ENCODE assay signal across 9 mouse cellular contexts in genomic region chr5:92808503-92809415, GRCm38 (mm10).
DNase-seq lines count a peak whose midpoint lies in the region; ATAC-seq lines count a peak whose summit lies in the region.
"Had no signal": no experiment of that assay in that cellular context is flagged by ENCODE, and none has a peak within 500 bp of the region (broad histone marks: within the 10 kb centered on the region; RNA-seq: fewer than 3 reads in every experiment).

No protein-coding gene starts in this region.

- H3K4me1 ChIP-seq in liver, embryonic 16.5 days (ENCODE audit: control insufficient read depth, low read depth, low read length), result no peaks in the 10 kb centered on the region
- H3K4me1 ChIP-seq in neural tube, embryonic 14.5 days (ENCODE audit: control insufficient read depth, insufficient read depth, low read length), result peaks cover 6% of the 10 kb centered on the region; the same call in 1 of the 2 replicates
- H3K4me1 ChIP-seq: megakaryocyte, embryonic 14.5 days had no signal

- peak; percentile 58 to 69 for DNase-seq in adrenal gland, postnatal 36 days
- DNase-seq in embryo, embryonic 9.5 days (ENCODE audit: extremely low spot score), result peak; percentile 76
- DNase-seq in heart, adult 9 months (ENCODE audit: low spot score in 2 of 2), result peak; percentile 76 to 81
- peak; percentile 96 for DNase-seq in kidney, adult 11 months
- no peak for DNase-seq in thymus, postnatal 14 days
- DNase-seq in layer of hippocampus, adult 18-20 months (ENCODE audit: low spot score in 2 of 2), result no peak

- H3K27ac ChIP-seq in liver, embryonic 16.5 days (ENCODE audit: low read length), result no peak overlapping the region
- no peak overlapping the region for H3K27ac ChIP-seq in neural tube, embryonic 14.5 days (ENCODE audit: low read depth, low read length)

- peaks cover 11% of the 10 kb centered on the region for H3K27me3 ChIP-seq in liver, embryonic 16.5 days (ENCODE audit: control insufficient read depth, insufficient read depth, low read depth, low read length)
- no peaks in the 10 kb centered on the region for H3K27me3 ChIP-seq in neural tube, embryonic 14.5 days (ENCODE audit: control insufficient read depth, insufficient read depth, low read length)

- H3K9ac ChIP-seq in liver, embryonic 16.5 days (ENCODE audit: low read depth, low read length), result no peak overlapping the region
- H3K9ac ChIP-seq in neural tube, embryonic 14.5 days (replicated peaks; ENCODE audit: low read depth, low read length), result peak overlapping the region; percentile 29

- H3K4me2 ChIP-seq in liver, embryonic 16.5 days (ENCODE audit: low read depth, low read length), result peak overlapping the region; percentile 55
- peak overlapping the region; percentile 47 for H3K4me2 ChIP-seq in neural tube, embryonic 14.5 days (ENCODE audit: low read depth, low read length)

- H3K4me3 ChIP-seq in liver, embryonic 16.5 days (ENCODE audit: low read depth, low read length), result peak overlapping the region; percentile 35
- H3K4me3 ChIP-seq in neural tube, embryonic 14.5 days (ENCODE audit: low read depth, low read length), result peak overlapping the region; percentile 25
- H3K4me3 ChIP-seq: megakaryocyte, embryonic 14.5 days had no signal

- 15% methylated on average over 28 of the region's 28 CpGs for WGBS in liver, embryonic 16.5 days (ENCODE audit: insufficient replicate concordance)
- 2% methylated on average over 28 of the region's 28 CpGs for WGBS in neural tube, embryonic 14.5 days

- no peaks in the 10 kb centered on the region for H3K36me3 ChIP-seq in liver, embryonic 16.5 days (ENCODE audit: control insufficient read depth, insufficient read depth)
- no peaks in the 10 kb centered on the region for H3K36me3 ChIP-seq in neural tube, embryonic 14.5 days (ENCODE audit: control insufficient read depth, insufficient read depth, low read length)

- H3K9me3 ChIP-seq in liver, embryonic 16.5 days (replicated peaks; ENCODE audit: control insufficient read depth, low read length), result no peaks in the 10 kb centered on the region
- no peaks in the 10 kb centered on the region for H3K9me3 ChIP-seq in neural tube, embryonic 14.5 days (ENCODE audit: control insufficient read depth, low read length)
- H3K9me3 ChIP-seq: megakaryocyte, embryonic 14.5 days had no signal

- peak; percentile 82 for ATAC-seq in liver, embryonic 16.5 days (ENCODE audit: low read depth)
- ATAC-seq in neural tube, embryonic 14.5 days (ENCODE audit: low read depth), result peak; percentile 86

Comparison
In these comparisons a context has a peak if more than half of its experiments do, and no peak if none do; other contexts are left out.
1. DNase-seq: peak in adrenal gland, postnatal 36 days (2 of 2), embryo, embryonic 9.5 days (single experiment), heart, adult 9 months (2 of 2) and kidney, adult 11 months (single experiment); none in thymus, postnatal 14 days (single experiment) and layer of hippocampus, adult 18-20 months (0 of 2).